Mouse (Mus musculus) cerebellum, adult 9-11 months (tissue): Measurements from ENCODE around the gene 1700010I14Rik.

Experiments used
- DNase-seq: peaks from one replicate; pipeline ENCODE4 v3.0.0; 2022

Gene 1700010I14Rik

GRCm38 (mm10) chr17:8988119-8988807 is at the start of gene 1700010I14Rik:
Gene 1700010I14Rik (plus strand): TSS chr17:8988333.
- DNase-seq: peak; percentile 64

- DNase-seq: no peak
Observed at GRCm38 (mm10) chr17:8951588-8951987, 36.5 kb upstream of the 1700010I14Rik start.

- DNase-seq: no peak
Observed at GRCm38 (mm10) chr17:8952951-8953350, 35.2 kb upstream of the 1700010I14Rik start.

- DNase-seq: peak; percentile 63
Observed at GRCm38 (mm10) chr17:8958125-8958524, 30.0 kb upstream of the 1700010I14Rik start.

GRCm38 (mm10) chr17:8960386-8960785 is 27.7 kb upstream of the 1700010I14Rik start:
- DNase-seq: no peak

GRCm38 (mm10) chr17:8961097-8961496 is 27.0 kb upstream of the 1700010I14Rik start:
- no peak for DNase-seq

GRCm38 (mm10) chr17:8961644-8962043 is 26.5 kb upstream of the 1700010I14Rik start:
- DNase-seq: no peak

- no peak for DNase-seq
Observed at GRCm38 (mm10) chr17:8965177-8965576, 23.0 kb upstream of the 1700010I14Rik start.

GRCm38 (mm10) chr17:8972152-8972854 is 15.8 kb upstream of the 1700010I14Rik start:
- no peak for DNase-seq

- DNase-seq: peak; percentile 36
Observed at GRCm38 (mm10) chr17:8973331-8973730, 14.8 kb upstream of the 1700010I14Rik start.

GRCm38 (mm10) chr17:8974423-8974822 is 13.7 kb upstream of the 1700010I14Rik start:
- peak; percentile 64 for DNase-seq

GRCm38 (mm10) chr17:8974823-8975397 is 13.2 kb upstream of the 1700010I14Rik start:
- no peak for DNase-seq

GRCm38 (mm10) chr17:8976745-8977144 is 11.4 kb upstream of the 1700010I14Rik start:
- DNase-seq: no peak

- DNase-seq: no peak
Observed at GRCm38 (mm10) chr17:8977271-8977670, 10.9 kb upstream of the 1700010I14Rik start.

GRCm38 (mm10) chr17:8983576-8983975 is 4.6 kb upstream of the 1700010I14Rik start:
- DNase-seq: no peak

GRCm38 (mm10) chr17:8985714-8986113 is 2.4 kb upstream of the 1700010I14Rik start:
- peak; percentile 77 for DNase-seq

- no peak for DNase-seq
Observed at GRCm38 (mm10) chr17:8986551-8986950, 1.6 kb upstream of the 1700010I14Rik start.

- no peak for DNase-seq
Observed at GRCm38 (mm10) chr17:8987369-8987768, 764 bp upstream of the 1700010I14Rik start.

GRCm38 (mm10) chr17:8991160-8991559 is 3.0 kb downstream of the 1700010I14Rik start:
- DNase-seq: no peak

- DNase-seq: no peak
Observed at GRCm38 (mm10) chr17:8995344-8995743, 7.2 kb downstream of the 1700010I14Rik start.

- DNase-seq: no peak
Observed at GRCm38 (mm10) chr17:9002438-9002837, 14.3 kb downstream of the 1700010I14Rik start.

- no peak for DNase-seq
Observed at GRCm38 (mm10) chr17:9004516-9004915, 16.4 kb downstream of the 1700010I14Rik start.

- DNase-seq: peak; percentile 69
Observed at GRCm38 (mm10) chr17:9023198-9023942, 35.2 kb downstream of the 1700010I14Rik start.
